Mouse (Mus musculus) kidney, adult 2 months (tissue): ENCODE measurements around the gene Chic1. TPM values are rescaled to one million over a fixed set of nuclear protein-coding genes. Genes with fewer than 3 reads are reported as not detected.

Experiments
- DNase-seq: peaks from one replicate; pipeline ENCODE4 v3.0.0; 2021
- H3K27ac ChIP-seq: fragments of 200-500 bp; 2 replicates; pipeline ENCODE4 v1.5.1; 2012; ENCODE audit warnings: low read depth, low read length, control low read depth, inconsistent platforms; ENCODE audit not compliant: insufficient read depth
- H3K27me3 ChIP-seq: fragments of 200-500 bp; replicated peaks from 2 replicates; pipeline ENCODE4 v1.6.1; 2012; ENCODE audit warnings: mild to moderate bottlenecking, moderate library complexity, low read length, inconsistent platforms; ENCODE audit not compliant: control insufficient read depth, insufficient read depth
- H3K36me3 ChIP-seq: fragments of 200-500 bp; 2 replicates; pipeline ENCODE4 v1.6.1; 2012; ENCODE audit warnings: mild to moderate bottlenecking, moderate library complexity, low read length, inconsistent platforms; ENCODE audit not compliant: control insufficient read depth, insufficient read depth
- H3K4me1 ChIP-seq: fragments of 200-500 bp; 2 replicates; pipeline ENCODE4 v1.6.1; 2011; ENCODE audit warnings: low read length; ENCODE audit not compliant: control insufficient read depth, insufficient read depth
- H3K4me3 ChIP-seq: fragments of 200-500 bp; 2 replicates; pipeline ENCODE4 v1.5.1; 2011; ENCODE audit warnings: mild to moderate bottlenecking, low read depth, low read length, control low read depth; ENCODE audit not compliant: insufficient read depth
- CTCF ChIP-seq: fragments of 200-500 bp; conservative IDR thresholded peaks from 2 replicates; pipeline ENCODE4 v1.5.1; 2011; ENCODE audit warnings: low read depth, mild to moderate bottlenecking, control low read depth, low read length, moderate library complexity, mixed read lengths; ENCODE audit not compliant: insufficient read depth, insufficient read length
- POLR2A ChIP-seq: fragments of 200-500 bp; IDR thresholded peaks from one replicate; pipeline ENCODE4 v1.6.1; 2011; ENCODE audit warnings: low read depth, low read length, control low read depth
- WGBS: fragments of 180-500 bp; shearing (Covaris S2); methylation state at CpG from one replicate; pipeline ENCODE4 v1.1.7; 2018; 5-methylcytosine and 5-hydroxymethylcytosine counted together
- polyA plus RNA-seq: library from polyadenylated mRNA; depleted of rRNA; stranded (reverse); fragments of >200 nt; gene quantifications from 2 replicates; pipeline ENCODE4 v1.2.3, GENCODE M21; 2012

Gene Chic1
- polyA plus RNA-seq, 1 experiment = 1.5 TPM

- Histone ChIP-seq H3K27me3 (no peaks in the 10 kb centered on the region), H3K4me1 (no peaks in the 10 kb centered on the region), H3K36me3 (no peaks in the 10 kb centered on the region), H3K4me3 (no peak overlapping the region), H3K27ac (no peak overlapping the region)
- DNase-seq = no peak
- TF ChIP-seq POLR2A = no peak
- no peak for TF ChIP-seq CTCF
- WGBS = 71% methylated on average over 3 of the region's 3 CpGs
Measured at GRCm38 (mm10) chrX:103341369-103342113, 14.7 kb upstream of the Chic1 start.

GRCm38 (mm10) chrX:103355784-103356183 is 492 bp upstream of the Chic1 start:
- H3K36me3 ChIP-seq = no peaks in the 10 kb centered on the region
- DNase-seq = no peak
- H3K4me3 ChIP-seq = peak overlapping the region; percentile 80
- no peaks in the 10 kb centered on the region for H3K4me1 ChIP-seq
- no peaks in the 10 kb centered on the region for H3K27me3 ChIP-seq
- no peak for TF ChIP-seq POLR2A
- H3K27ac ChIP-seq = no peak overlapping the region
- WGBS = 25% methylated on average over 5 of the region's 5 CpGs

- Histone ChIP-seq H3K4me3 (peak overlapping the region; percentile 80), H3K36me3 (no peaks in the 10 kb centered on the region), H3K27me3 (no peaks in the 10 kb centered on the region), H3K27ac (no peak overlapping the region), H3K4me1 (no peaks in the 10 kb centered on the region)
- TF ChIP-seq POLR2A (no peak), CTCF (no peak)
- DNase-seq = peak; percentile 4
- 2% methylated on average over 24 of the region's 24 CpGs for WGBS
Measured at GRCm38 (mm10) chrX:103356761-103357236, 523 bp downstream of the Chic1 start.

GRCm38 (mm10) chrX:103366201-103366600 is 9.9 kb downstream of the Chic1 start:
- Histone ChIP-seq H3K4me3 (no peak overlapping the region), H3K36me3 (no peaks in the 10 kb centered on the region), H3K27ac (no peak overlapping the region), H3K4me1 (no peaks in the 10 kb centered on the region), H3K27me3 (no peaks in the 10 kb centered on the region)
- no peak for TF ChIP-seq CTCF
- no peak for DNase-seq
- WGBS = 58% methylated on average over 5 of the region's 5 CpGs

GRCm38 (mm10) chrX:103368650-103369049 is 12.4 kb downstream of the Chic1 start:
- Histone ChIP-seq H3K27ac (no peak overlapping the region), H3K4me3 (no peak overlapping the region), H3K4me1 (no peaks in the 10 kb centered on the region), H3K36me3 (no peaks in the 10 kb centered on the region), H3K27me3 (no peaks in the 10 kb centered on the region)
- no peak for DNase-seq
- TF ChIP-seq POLR2A = no peak
- TF ChIP-seq CTCF = no peak
- WGBS = 60% methylated on average over 3 of the region's 3 CpGs

GRCm38 (mm10) chrX:103371221-103371620 is 14.9 kb downstream of the Chic1 start:
- Histone ChIP-seq H3K27me3 (no peaks in the 10 kb centered on the region), H3K36me3 (no peaks in the 10 kb centered on the region), H3K4me1 (no peaks in the 10 kb centered on the region), H3K4me3 (no peak overlapping the region), H3K27ac (no peak overlapping the region)
- DNase-seq = peak; percentile 41
- WGBS = 26% methylated on average over 2 of the region's 2 CpGs
- TF ChIP-seq POLR2A = no peak
- TF ChIP-seq CTCF = peak; percentile 45

- peak; percentile 30 for DNase-seq
- TF ChIP-seq POLR2A (no peak), CTCF (0 out of 2 replicates have a peak, but pooled peaks have one; percentile 5)
- H3K27ac ChIP-seq = no peak overlapping the region
- H3K27me3 ChIP-seq = no peaks in the 10 kb centered on the region
- 33% methylated on average over 2 of the region's 2 CpGs for WGBS
- no peaks in the 10 kb centered on the region for H3K4me1 ChIP-seq
- no peaks in the 10 kb centered on the region for H3K36me3 ChIP-seq
- H3K4me3 ChIP-seq = no peak overlapping the region
Measured at GRCm38 (mm10) chrX:103371627-103372026, 15.4 kb downstream of the Chic1 start.
